Mouse (Mus musculus) brain, embryonic 14.5 days (tissue): ENCODE measurements around the gene Zmat3. TPM values are rescaled to one million over a fixed set of nuclear protein-coding genes. Genes with fewer than 3 reads are reported as not detected.
A peak's percentile ranks its signal among the peaks of the same experiment; 100 is the strongest.

Source experiments
- DNase-seq: peaks from one replicate; pipeline ENCODE4 v3.0.0-alpha.2; 2011; ENCODE audit warnings: low read depth
- CTCF ChIP-seq: fragments of 200-500 bp; IDR thresholded peaks from 2 replicates; pipeline ENCODE4 v1.5.1; 2012; ENCODE audit warnings: inconsistent platforms, mild to moderate bottlenecking, moderate library complexity, borderline replicate concordance; ENCODE audit not compliant: insufficient read depth, insufficient read length; ENCODE audit errors: extremely low read depth
- POLR2A ChIP-seq: fragments of 200-500 bp; IDR thresholded peaks from 2 replicates; pipeline ENCODE4 v1.6.1; 2012; ENCODE audit warnings: mild to moderate bottlenecking, inconsistent platforms, borderline replicate concordance; ENCODE audit not compliant: poor library complexity, insufficient read depth, insufficient read length, severe bottlenecking; ENCODE audit errors: extremely low read depth
- polyA plus RNA-seq: library from polyadenylated mRNA; depleted of rRNA; stranded (reverse); fragments of >200 nt; gene quantifications from 2 replicates; pipeline ENCODE4 v1.2.3, GENCODE M21; 2012; rRNA removed

Gene Zmat3
- polyA plus RNA-seq, 1 experiment = 20.6 TPM

DNA sequence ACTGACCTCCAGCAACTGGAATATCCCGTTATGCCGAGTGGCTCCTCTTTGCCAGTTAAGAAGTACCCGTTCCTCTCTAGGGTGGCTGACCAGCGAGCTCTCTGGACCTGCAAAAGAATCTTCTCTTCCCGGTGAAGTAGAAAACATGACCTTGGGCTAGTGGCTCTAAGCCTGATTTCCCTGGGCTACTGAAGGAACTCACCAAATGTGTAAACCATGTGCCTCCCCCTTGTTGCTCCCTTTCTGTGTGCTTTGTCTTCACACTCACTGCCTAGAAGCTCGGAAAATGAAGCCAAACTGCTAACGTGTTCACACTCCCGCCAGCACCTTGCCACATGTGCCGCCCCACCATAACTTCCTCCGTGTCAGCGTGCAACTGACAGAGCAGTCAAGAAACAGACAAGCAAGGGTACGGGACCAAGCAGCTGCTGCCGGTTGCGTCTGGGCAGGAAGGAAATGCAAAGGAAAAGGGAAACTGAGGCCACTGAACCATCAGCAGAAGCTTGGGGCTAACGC is 47.9 kb downstream of the Zmat3 start:
- DNase-seq = no peak
- no peak for TF ChIP-seq CTCF
- no peak for TF ChIP-seq POLR2A

DNA sequence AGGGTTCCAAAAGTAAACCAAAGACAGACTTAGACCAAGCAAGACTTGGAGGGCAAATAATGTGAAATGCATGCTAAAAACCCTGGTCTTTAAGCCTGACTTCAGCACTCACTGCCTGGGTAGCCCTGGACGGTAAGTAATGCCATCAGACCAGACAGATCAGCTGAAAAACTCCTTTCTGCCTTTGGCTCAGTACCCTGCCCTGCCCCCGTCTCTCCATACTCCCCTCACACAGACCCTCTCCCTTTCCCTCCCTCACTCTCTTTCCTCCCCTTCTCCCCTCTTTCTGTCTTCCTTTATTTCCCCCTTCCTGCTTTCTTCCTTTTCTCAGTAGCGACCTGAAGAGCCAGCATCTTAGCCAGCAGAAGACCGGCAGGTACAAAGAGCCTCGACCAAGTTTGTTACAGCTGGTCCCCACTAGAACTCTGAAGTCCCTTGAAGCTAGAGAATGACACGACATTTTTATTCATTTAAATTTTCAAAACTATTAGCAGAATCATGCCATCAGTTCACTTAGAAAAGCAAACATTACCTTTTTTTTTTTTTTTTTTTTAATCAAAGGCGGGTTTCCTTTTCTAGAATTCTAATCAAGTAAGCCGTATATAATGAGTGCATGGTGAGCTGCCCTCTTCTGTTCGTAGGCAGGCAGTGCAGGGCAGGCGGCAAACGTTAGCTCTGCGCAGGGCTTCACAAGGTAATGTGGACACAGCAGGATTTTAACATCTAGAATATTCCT is 48.5 kb downstream of the Zmat3 start:
- DNase-seq = peak; percentile 79
- no peak for TF ChIP-seq POLR2A
- peak; percentile 88 for TF ChIP-seq CTCF

DNA sequence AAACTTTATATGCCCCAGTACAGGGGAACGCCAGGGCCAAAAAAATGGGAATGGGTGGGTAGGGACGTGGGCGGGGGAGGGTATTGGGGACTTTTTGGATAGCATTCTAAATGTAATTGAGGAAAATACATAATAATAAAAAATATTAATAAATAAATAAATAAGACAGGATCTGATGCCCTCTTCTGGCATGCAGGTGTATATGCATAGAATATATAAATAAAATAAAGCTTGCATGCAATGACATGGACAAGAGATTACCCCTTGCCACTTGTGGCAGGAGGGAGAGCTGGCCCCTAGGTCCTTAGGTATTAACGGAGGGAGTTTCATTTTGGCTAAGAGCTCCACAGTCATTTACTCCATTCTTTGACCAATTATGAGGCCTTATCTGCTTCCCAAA is 51.1 kb downstream of the Zmat3 start:
- no peak for TF ChIP-seq POLR2A
- no peak for TF ChIP-seq CTCF

DNA sequence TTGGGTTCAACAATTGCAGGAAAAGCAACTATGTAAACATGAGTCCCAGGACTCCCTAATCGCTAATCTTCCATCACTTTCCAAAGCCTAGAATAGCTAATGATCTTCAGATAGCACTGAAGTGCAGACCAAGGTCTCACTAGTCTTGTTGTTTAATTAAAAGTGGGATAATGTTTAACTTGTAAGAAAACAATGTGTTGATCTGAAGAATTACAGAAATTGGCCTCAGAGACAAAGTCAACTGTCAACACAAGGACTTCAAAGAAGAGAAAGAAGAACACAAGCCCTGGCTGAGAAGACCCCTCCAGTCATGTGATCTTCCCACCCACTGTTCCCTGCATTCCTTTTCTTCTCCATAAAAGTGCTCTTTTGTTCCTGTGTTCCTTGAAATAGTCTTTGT is 61.6 kb downstream of the Zmat3 start:
- TF ChIP-seq CTCF (no peak), POLR2A (no peak)
- peak; percentile 7 for DNase-seq

More for the DNA sequence above, 51.1 kb downstream of the Zmat3 start:
- DNase-seq = no peak

DNA sequence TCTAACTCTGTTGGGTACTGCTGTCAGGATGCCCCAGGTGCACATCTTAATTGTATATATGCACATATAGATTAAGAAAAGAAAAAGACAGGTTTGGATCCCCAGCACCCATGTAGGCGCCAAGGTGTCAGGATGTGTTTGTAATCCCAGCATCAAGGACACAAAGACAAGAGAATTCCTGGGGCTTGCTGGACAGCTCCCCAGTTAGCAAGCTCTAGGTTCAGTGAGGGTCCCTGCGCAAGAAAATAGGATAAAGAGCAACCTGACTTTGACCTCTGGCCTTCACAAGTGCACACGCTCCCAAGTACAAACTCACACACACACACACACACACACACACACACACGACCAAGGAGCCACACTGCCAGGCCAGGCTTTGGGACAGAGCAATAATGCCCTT is 73.8 kb downstream of the Zmat3 start:
- DNase-seq = no peak
- TF ChIP-seq CTCF = no peak
- no peak for TF ChIP-seq POLR2A

Other genes starting within 250 kb of the Zmat3 start
- 21.8 and 27.6 TPM in 2 replicates for gene Pik3ca, start 31.7 kb upstream of the Zmat3 start, polyA plus RNA-seq
- not detected in 2 replicates for gene Kcnmb3, start 126.2 kb upstream of the Zmat3 start, polyA plus RNA-seq
- 56.4 and 59.4 TPM in 2 replicates for gene Zfp639, start 144.2 kb upstream of the Zmat3 start, polyA plus RNA-seq
- 43.9 and 61.0 TPM in 2 replicates for gene Mfn1, start 163.5 kb upstream of the Zmat3 start, polyA plus RNA-seq